Mouse (Mus musculus) erythroblast, embryonic 14.5 days (primary cell): ENCODE measurements around the gene Foxd2.

Source experiments
- GATA1 ChIP-seq: IDR thresholded peaks from 2 replicates; pipeline ENCODE4 v1.6.1; 2012; ENCODE audit warnings: low read length, inconsistent platforms, mixed read lengths
- TAL1 ChIP-seq: IDR thresholded peaks from 3 replicates; pipeline ENCODE4 v1.6.1; 2012; ENCODE audit warnings: low read length, inconsistent platforms, mixed read lengths

DNA sequence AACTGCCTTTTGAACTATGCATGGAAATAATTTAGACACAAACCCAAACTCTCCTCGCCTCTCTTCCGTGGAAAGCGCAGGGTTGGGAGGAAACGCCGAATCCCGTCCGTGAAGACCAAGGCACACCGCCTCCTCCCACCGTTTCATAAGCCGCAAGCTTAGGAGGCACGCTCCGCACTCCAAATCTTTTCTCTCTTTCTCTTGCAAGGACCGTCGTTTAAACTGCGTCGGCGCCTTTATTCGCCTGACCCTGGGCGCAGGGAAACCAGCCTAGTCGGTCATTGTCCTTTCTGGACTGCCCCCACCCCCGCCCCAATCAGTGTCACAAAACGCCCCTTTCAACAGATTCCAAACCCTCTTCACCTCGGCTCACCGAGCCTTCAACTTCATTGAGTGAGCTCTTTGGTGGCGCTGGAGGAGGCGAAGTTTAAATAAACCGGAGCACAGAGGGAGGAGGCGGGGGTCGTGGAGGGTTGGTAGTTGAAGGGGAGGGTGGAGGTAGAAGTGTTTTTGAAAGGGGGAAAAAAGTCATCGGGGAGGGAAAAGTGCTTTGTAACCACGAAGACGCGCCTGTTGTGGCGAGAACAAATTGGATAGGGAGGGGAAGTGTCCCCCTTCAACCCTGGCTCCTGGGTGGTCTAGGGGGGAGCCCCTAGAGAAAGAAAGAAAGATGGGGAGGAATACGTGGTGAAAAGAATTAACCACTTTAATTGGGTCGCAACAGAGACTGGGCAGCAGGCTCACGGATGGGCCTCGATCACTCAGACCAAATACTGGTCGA, 5.8 kb downstream of the Foxd2 start:
- no peak for TF ChIP-seq TAL1
- no peak for TF ChIP-seq GATA1
